Mouse (Mus musculus) R1 (cell line): ENCODE data around the gene Mtln.

ENCODE experiments used
- DNase-seq: peaks from one replicate; pipeline ENCODE4 v3.0.0-alpha.2; 2018; ENCODE audit warnings: low read depth, low spot score

Mtln gene

GRCm38 (mm10) chr2:127791919-127792603, at the start of gene Mtln:
TSS of gene Mtln (minus strand) at chr2:127792488.
- peak; percentile 97 for DNase-seq

- no peak for DNase-seq
Measured at GRCm38 (mm10) chr2:127841402-127841801, 49.1 kb upstream of the Mtln start.

- DNase-seq, result peak; percentile 94
Measured at GRCm38 (mm10) chr2:127839425-127839824, 47.1 kb upstream of the Mtln start.

GRCm38 (mm10) chr2:127838576-127838975, 46.3 kb upstream of the Mtln start, which contains the start of gene Acoxl:
TSS of gene Acoxl (plus strand) at chr2:127838876.
- DNase-seq, result peak; percentile 49

- peak; percentile 65 for DNase-seq
Measured at GRCm38 (mm10) chr2:127832833-127833190, 40.5 kb upstream of the Mtln start.

- DNase-seq, result no peak
Measured at GRCm38 (mm10) chr2:127832103-127832832, 40.0 kb upstream of the Mtln start.

- peak; percentile 95 for DNase-seq
Measured at GRCm38 (mm10) chr2:127831401-127832102, 39.3 kb upstream of the Mtln start, which contains the start of gene Bub1. TSS of gene Bub1 (minus strand) at chr2:127831865.

- no peak for DNase-seq
Measured at GRCm38 (mm10) chr2:127789651-127790270, 2.5 kb downstream of the Mtln start.

- DNase-seq, result no peak
Measured at GRCm38 (mm10) chr2:127789138-127789537, 3.1 kb downstream of the Mtln start.

GRCm38 (mm10) chr2:127788440-127789116, 3.7 kb downstream of the Mtln start, which contains the start of gene Nphp1:
TSS of gene Nphp1 (minus strand) at chr2:127788897.
- peak; percentile 90 for DNase-seq

GRCm38 (mm10) chr2:127787226-127787625, 5.1 kb downstream of the Mtln start:
- DNase-seq, result no peak

GRCm38 (mm10) chr2:127778451-127778850, 13.8 kb downstream of the Mtln start:
- no peak for DNase-seq

GRCm38 (mm10) chr2:127775013-127775412, 17.3 kb downstream of the Mtln start:
- DNase-seq, result no peak

GRCm38 (mm10) chr2:127774578-127774941, 17.7 kb downstream of the Mtln start:
- DNase-seq, result no peak

GRCm38 (mm10) chr2:127773938-127774577, 18.2 kb downstream of the Mtln start:
- DNase-seq, result no peak

- DNase-seq, result no peak
Measured at GRCm38 (mm10) chr2:127761587-127761986, 30.7 kb downstream of the Mtln start.

- DNase-seq, result peak; percentile 24
Measured at GRCm38 (mm10) chr2:127760429-127761000, 31.8 kb downstream of the Mtln start.

- DNase-seq, result no peak
Measured at GRCm38 (mm10) chr2:127760014-127760413, 32.3 kb downstream of the Mtln start.

GRCm38 (mm10) chr2:127759157-127759880, 33.0 kb downstream of the Mtln start:
- DNase-seq, result no peak

- DNase-seq, result no peak
Measured at GRCm38 (mm10) chr2:127757171-127757570, 35.1 kb downstream of the Mtln start.
